Mouse (Mus musculus) v-Abl transformed pro-B cells (cell line): ENCODE results near the gene Plgrkt.

Experiments used
- in situ Hi-C, 2 experiments: fragments of 400-800 bp; cut with MboI; formaldehyde crosslinking; loops; one replicate each; pipeline ENCODE4 v1.15.1; 2025; ENCODE audit not compliant: unreplicated experiment in 2 of 2

Plgrkt gene

GRCm38 (mm10) chr19:29384412-29384811 is 17.2 kb upstream of the Plgrkt start:
- in situ Hi-C loops = no loop called here

GRCm38 (mm10) chr19:29383368-29383767 is 16.2 kb upstream of the Plgrkt start:
- in situ Hi-C loops = no loop called here

GRCm38 (mm10) chr19:29379839-29380603 is 12.8 kb upstream of the Plgrkt start:
- in situ Hi-C loops = no loop called here

- in situ Hi-C loops = no loop called here
Observed at GRCm38 (mm10) chr19:29376382-29376781, 9.2 kb upstream of the Plgrkt start.

- in situ Hi-C loops = loop anchor here in 1 of 2 experiments (25.0 kb wide), 1 partner anchor 437 kb away; the partner anchor contains the start of genes 9930021J03Rik and Ranbp6
Observed at GRCm38 (mm10) chr19:29374947-29375346, 7.8 kb upstream of the Plgrkt start.

GRCm38 (mm10) chr19:29373438-29373837 is 6.2 kb upstream of the Plgrkt start:
- in situ Hi-C loops = loop anchor here in 1 of 2 experiments (25.0 kb wide), 1 partner anchor 439 kb away; the partner anchor contains the start of genes 9930021J03Rik and Ranbp6

GRCm38 (mm10) chr19:29372621-29373020 is 5.4 kb upstream of the Plgrkt start:
- in situ Hi-C loops = loop anchor here in 1 of 2 experiments (25.0 kb wide), 1 partner anchor 440 kb away; the partner anchor contains the start of genes 9930021J03Rik and Ranbp6

- in situ Hi-C loops = loop anchor here in 1 of 2 experiments (25.0 kb wide), 1 partner anchor 440 kb away; the partner anchor contains the start of genes 9930021J03Rik and Ranbp6
Observed at GRCm38 (mm10) chr19:29372138-29372537, 4.9 kb upstream of the Plgrkt start.

GRCm38 (mm10) chr19:29371284-29372081 is 4.3 kb upstream of the Plgrkt start:
- in situ Hi-C loops = loop anchor here in 1 of 2 experiments (25.0 kb wide), 1 partner anchor 441 kb away; the partner anchor contains the start of genes 9930021J03Rik and Ranbp6

- in situ Hi-C loops = loop anchor here in 1 of 2 experiments (25.0 kb wide), 1 partner anchor 442 kb away; the partner anchor contains the start of genes 9930021J03Rik and Ranbp6
Observed at GRCm38 (mm10) chr19:29370545-29371283, 3.5 kb upstream of the Plgrkt start.

- in situ Hi-C loops = loop anchor here in 1 of 2 experiments (25.0 kb wide), 1 partner anchor 442 kb away; the partner anchor contains the start of genes 9930021J03Rik and Ranbp6
Observed at GRCm38 (mm10) chr19:29370112-29370511, 2.9 kb upstream of the Plgrkt start.

- in situ Hi-C loops = loop anchor here (5.0 to 25.0 kb wide), 4 partner anchors 49 to 444 kb away; partner anchors contain the start of genes 9930021J03Rik (in 1 of the 2) and Ranbp6 (in 1 of the 2)
Observed at GRCm38 (mm10) chr19:29368671-29369309, 1.6 kb upstream of the Plgrkt start.

- in situ Hi-C loops = loop anchor here (5.0 to 25.0 kb wide), 4 partner anchors 49 to 444 kb away; partner anchors contain the start of genes 9930021J03Rik (in 1 of the 2) and Ranbp6 (in 1 of the 2)
Observed at GRCm38 (mm10) chr19:29368041-29368440, 851 bp upstream of the Plgrkt start.

GRCm38 (mm10) chr19:29366226-29366968 is 793 bp downstream of the Plgrkt start:
- in situ Hi-C loops = loop anchor here (5.0 to 25.0 kb wide), 4 partner anchors 51 to 446 kb away; partner anchors contain the start of genes 9930021J03Rik (in 1 of the 2) and Ranbp6 (in 1 of the 2)

GRCm38 (mm10) chr19:29365105-29365504 is 2.1 kb downstream of the Plgrkt start:
- in situ Hi-C loops = loop anchor here (5.0 to 25.0 kb wide), 4 partner anchors 52 to 447 kb away; partner anchors contain the start of genes 9930021J03Rik (in 1 of the 2) and Ranbp6 (in 1 of the 2)

GRCm38 (mm10) chr19:29364076-29364475 is 3.1 kb downstream of the Plgrkt start:
- in situ Hi-C loops = loop anchor here (10.0 to 25.0 kb wide), 2 partner anchors 121 to 448 kb away; partner anchors contain the start of genes 9930021J03Rik (in 1 of the 2) and Ranbp6 (in 1 of the 2)

- in situ Hi-C loops = loop anchor here (10.0 to 25.0 kb wide), 2 partner anchors 121 to 449 kb away; partner anchors contain the start of genes 9930021J03Rik (in 1 of the 2) and Ranbp6 (in 1 of the 2)
Observed at GRCm38 (mm10) chr19:29363557-29363956, 3.6 kb downstream of the Plgrkt start.
